Mouse (Mus musculus): Measurements from ENCODE around the gene Ntm. TPM values are rescaled to one million over a fixed set of nuclear protein-coding genes. Genes with fewer than 3 reads are reported as not detected.

The Ntm gene
- polyA plus RNA-seq, 1 experiment from 2014 or later: 0.76 TPM

- 75% methylated on average over 4 of the region's 4 CpGs for WGBS
- no peaks in the 10 kb centered on the region for H3K4me1 ChIP-seq (ENCODE audit: insufficient read depth, low read depth, low read length)
- no peaks in the 10 kb centered on the region for H3K36me3 ChIP-seq (ENCODE audit: insufficient read depth, low read length)
- H3K9ac ChIP-seq (replicated peaks; ENCODE audit: low read depth): no peak overlapping the region
- H3K27ac ChIP-seq (ENCODE audit: low read length): no peak overlapping the region
- ATAC-seq (no peak), DNase-seq (ENCODE audit: low spot score) (no peak)
- TF ChIP-seq CTCF (IDR thresholded peaks at IDR 0.05): no peak
- no peak overlapping the region for H3K4me2 ChIP-seq (replicated peaks; ENCODE audit: low read depth, low read length)
- no peaks in the 10 kb centered on the region for H3K9me3 ChIP-seq (ENCODE audit: low read length)
- H3K27me3 ChIP-seq (replicated peaks; ENCODE audit: insufficient read depth, low read length): no peaks in the 10 kb centered on the region
- no peak overlapping the region for H3K4me3 ChIP-seq (ENCODE audit: low read depth, low read length)
These were observed 139.2 kb downstream of the Ntm start for GRCm38 (mm10) chr9:29823716-29824115.

- Histone ChIP-seq H3K4me3 (ENCODE audit: low read depth, low read length) (no peak overlapping the region), H3K36me3 (ENCODE audit: insufficient read depth, low read length) (no peaks in the 10 kb centered on the region), H3K4me2 (replicated peaks; ENCODE audit: low read depth, low read length) (no peak overlapping the region), H3K4me1 (ENCODE audit: insufficient read depth, low read depth, low read length) (no peaks in the 10 kb centered on the region), H3K9ac (replicated peaks; ENCODE audit: low read depth) (no peak overlapping the region), H3K9me3 (ENCODE audit: low read length) (no peaks in the 10 kb centered on the region), H3K27me3 (replicated peaks; ENCODE audit: insufficient read depth, low read length) (no peaks in the 10 kb centered on the region), H3K27ac (ENCODE audit: low read length) (no peak overlapping the region)
- no peak for DNase-seq (ENCODE audit: low spot score)
- TF ChIP-seq EP300 (IDR thresholded peaks at IDR 0.05) (no peak), CTCF (IDR thresholded peaks at IDR 0.05) (no peak)
- ATAC-seq: no peak
- WGBS: 78% methylated on average over 5 of the region's 5 CpGs
These were observed 150.3 kb downstream of the Ntm start for GRCm38 (mm10) chr9:29812685-29813084.

- ATAC-seq (no peak), DNase-seq (ENCODE audit: low spot score) (no peak)
- H3K4me1 ChIP-seq (ENCODE audit: insufficient read depth, low read depth, low read length): no peaks in the 10 kb centered on the region
- H3K4me3 ChIP-seq (ENCODE audit: low read depth, low read length): no peak overlapping the region
- no peak overlapping the region for H3K9ac ChIP-seq (replicated peaks; ENCODE audit: low read depth)
- H3K27me3 ChIP-seq (replicated peaks; ENCODE audit: insufficient read depth, low read length): no peaks in the 10 kb centered on the region
- H3K27ac ChIP-seq (ENCODE audit: low read length): no peak overlapping the region
- no peaks in the 10 kb centered on the region for H3K36me3 ChIP-seq (ENCODE audit: insufficient read depth, low read length)
- H3K4me2 ChIP-seq (replicated peaks; ENCODE audit: low read depth, low read length): no peak overlapping the region
- 65% methylated on average over 3 of the region's 3 CpGs for WGBS
- no peaks in the 10 kb centered on the region for H3K9me3 ChIP-seq (ENCODE audit: low read length)
- TF ChIP-seq EP300 (IDR thresholded peaks at IDR 0.05) (no peak), CTCF (IDR thresholded peaks at IDR 0.05) (no peak)
These were observed 156.2 kb downstream of the Ntm start for GRCm38 (mm10) chr9:29806790-29807189.

GRCm38 (mm10) chr9:29804483-29804882 is 158.5 kb downstream of the Ntm start:
- DNase-seq (ENCODE audit: low spot score): no peak
- ATAC-seq: no peak
- Histone ChIP-seq H3K27me3 (replicated peaks; ENCODE audit: insufficient read depth, low read length) (no peaks in the 10 kb centered on the region), H3K4me3 (ENCODE audit: low read depth, low read length) (no peak overlapping the region), H3K36me3 (ENCODE audit: insufficient read depth, low read length) (no peaks in the 10 kb centered on the region), H3K4me1 (ENCODE audit: insufficient read depth, low read depth, low read length) (no peaks in the 10 kb centered on the region), H3K4me2 (replicated peaks; ENCODE audit: low read depth, low read length) (no peak overlapping the region), H3K9me3 (ENCODE audit: low read length) (no peaks in the 10 kb centered on the region), H3K27ac (ENCODE audit: low read length) (no peak overlapping the region), H3K9ac (replicated peaks; ENCODE audit: low read depth) (no peak overlapping the region)
- WGBS: 90% methylated on average over 9 of the region's 9 CpGs
- no peak for TF ChIP-seq EP300 (IDR thresholded peaks at IDR 0.05)
- no peak for TF ChIP-seq CTCF (IDR thresholded peaks at IDR 0.05)

GRCm38 (mm10) chr9:29803738-29804285 is 159.1 kb downstream of the Ntm start:
- Histone ChIP-seq H3K9me3 (ENCODE audit: low read length) (no peaks in the 10 kb centered on the region), H3K27ac (ENCODE audit: low read length) (no peak overlapping the region), H3K9ac (replicated peaks; ENCODE audit: low read depth) (no peak overlapping the region), H3K4me2 (replicated peaks; ENCODE audit: low read depth, low read length) (no peak overlapping the region), H3K4me3 (ENCODE audit: low read depth, low read length) (no peak overlapping the region), H3K27me3 (replicated peaks; ENCODE audit: insufficient read depth, low read length) (no peaks in the 10 kb centered on the region), H3K4me1 (ENCODE audit: insufficient read depth, low read depth, low read length) (no peaks in the 10 kb centered on the region), H3K36me3 (ENCODE audit: insufficient read depth, low read length) (no peaks in the 10 kb centered on the region)
- TF ChIP-seq EP300 (IDR thresholded peaks at IDR 0.05) (no peak), CTCF (IDR thresholded peaks at IDR 0.05) (no peak)
- ATAC-seq (no peak), DNase-seq (ENCODE audit: low spot score) (no peak)
- 50% methylated on average over 4 of the region's 4 CpGs for WGBS

- DNase-seq (ENCODE audit: low spot score) (no peak), ATAC-seq (no peak)
- no peak for TF ChIP-seq EP300 (IDR thresholded peaks at IDR 0.05)
- H3K4me1 ChIP-seq (ENCODE audit: insufficient read depth, low read depth, low read length): no peaks in the 10 kb centered on the region
- H3K4me2 ChIP-seq (replicated peaks; ENCODE audit: low read depth, low read length): no peak overlapping the region
- H3K9ac ChIP-seq (replicated peaks; ENCODE audit: low read depth): no peak overlapping the region
- no peak overlapping the region for H3K4me3 ChIP-seq (ENCODE audit: low read depth, low read length)
- H3K27me3 ChIP-seq (replicated peaks; ENCODE audit: insufficient read depth, low read length): no peaks in the 10 kb centered on the region
- no peaks in the 10 kb centered on the region for H3K36me3 ChIP-seq (ENCODE audit: insufficient read depth, low read length)
- 48% methylated on average over 12 of the region's 12 CpGs for WGBS
- no peaks in the 10 kb centered on the region for H3K9me3 ChIP-seq (ENCODE audit: low read length)
- H3K27ac ChIP-seq (ENCODE audit: low read length): no peak overlapping the region
These were observed 159.8 kb downstream of the Ntm start for GRCm38 (mm10) chr9:29802990-29803737.
